Mouse (Mus musculus) heart, postnatal 0 days (tissue): ENCODE measurements around the gene Nup107.

Source experiments
- CTCF ChIP-seq: IDR thresholded peaks from 2 replicates; pipeline ENCODE4 v1.5.1; 2016; ENCODE audit warnings: antibody characterized with exemption, control low read depth, low read depth
- EP300 ChIP-seq: IDR thresholded peaks from 2 replicates; pipeline ENCODE4 v1.6.1; 2016; ENCODE audit warnings: antibody characterized with exemption, low read depth

GRCm38 (mm10) chr10:117708856-117709255 is 83.6 kb downstream of the Nup107 start:
- TF ChIP-seq CTCF (no peak), EP300 (no peak)
